Mouse (Mus musculus) embryonic fibroblast, embryonic 13.5 days (primary cell): ENCODE results near the gene Fuk. TPM values are rescaled to one million over a fixed set of nuclear protein-coding genes. Genes with fewer than 3 reads are reported as not detected.

Source experiments
- H3K27ac ChIP-seq: 2 replicates; pipeline ENCODE4 v1.5.1; 2012; ENCODE audit warnings: low read length, control low read depth, inconsistent platforms; ENCODE audit not compliant: insufficient read depth
- H3K4me1 ChIP-seq: 2 replicates; pipeline ENCODE4 v1.6.1; 2011; ENCODE audit warnings: low read length; ENCODE audit not compliant: control insufficient read depth, insufficient read depth
- H3K4me3 ChIP-seq: 2 replicates; pipeline ENCODE4 v1.5.1; 2011; ENCODE audit warnings: mild to moderate bottlenecking, control low read depth, low read length; ENCODE audit not compliant: insufficient read depth
- CTCF ChIP-seq: IDR thresholded peaks from 2 replicates; pipeline ENCODE4 v1.5.1; 2011; ENCODE audit warnings: mild to moderate bottlenecking, control low read depth, low read length, moderate library complexity, borderline replicate concordance; ENCODE audit not compliant: insufficient read depth
- POLR2A ChIP-seq: IDR thresholded peaks from 2 replicates; pipeline ENCODE4 v1.6.1; 2011; ENCODE audit warnings: low read depth, mild to moderate bottlenecking, control low read depth, low read length, moderate library complexity
- polyA plus RNA-seq: library from polyadenylated mRNA; stranded (reverse); fragments of >200 nt; gene quantifications from 2 replicates; pipeline ENCODE4 v1.2.4, GENCODE M21; 2011; ENCODE audit warnings: low read depth; ENCODE audit not compliant: missing spikeins, insufficient read length

Gene Fuk
- 7.0 and 8.4 TPM in 2 replicates for polyA plus RNA-seq

DNA sequence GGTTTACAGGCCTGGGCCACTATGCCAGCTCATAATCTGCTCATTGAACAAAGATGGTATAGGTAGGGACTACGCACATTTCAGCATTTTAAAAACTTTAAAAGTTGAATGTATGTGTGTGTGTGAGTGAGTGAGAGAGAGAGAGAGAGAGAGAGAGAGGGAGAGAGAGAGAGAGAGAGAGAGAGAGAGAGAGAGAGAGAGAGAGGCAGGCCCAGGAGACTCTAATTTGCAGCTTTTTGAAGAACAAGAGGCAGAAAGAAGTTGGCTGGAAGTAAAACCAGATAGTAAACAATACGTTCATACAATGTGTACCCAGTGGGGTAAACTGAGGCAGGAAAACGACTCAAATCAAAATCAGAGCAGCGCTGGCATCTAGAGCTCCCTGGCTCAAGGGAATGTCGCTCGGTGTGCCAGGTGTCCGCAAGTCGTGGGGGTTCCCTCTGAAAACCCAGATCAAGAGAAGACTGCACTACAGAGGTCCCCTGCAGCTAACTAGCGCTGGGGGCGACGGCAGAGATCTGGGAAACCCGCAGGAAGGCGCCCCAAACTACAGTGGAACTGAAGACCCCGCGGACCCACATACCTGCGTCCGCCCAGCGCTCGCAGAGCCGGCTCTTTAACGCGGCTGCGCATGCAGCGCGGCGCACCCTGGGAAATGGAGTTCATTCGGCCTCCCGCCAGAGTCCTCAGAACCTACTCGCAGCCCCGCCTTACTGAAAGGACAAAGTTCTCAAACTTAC lies at the start of gene Fuk:
TSS of gene Fuk (minus strand) at position 650 of the 740 bp plus-strand sequence.
- Histone ChIP-seq H3K4me1 (peaks cover 3% of the 10 kb centered on the region; the same call in 1 of the 2 replicates), H3K27ac (no peak within 1 kb of the TSS), H3K4me3 (peak within 1 kb of the TSS; percentile 97)
- TF ChIP-seq POLR2A, result peak; percentile 55
- no peak for TF ChIP-seq CTCF

DNA sequence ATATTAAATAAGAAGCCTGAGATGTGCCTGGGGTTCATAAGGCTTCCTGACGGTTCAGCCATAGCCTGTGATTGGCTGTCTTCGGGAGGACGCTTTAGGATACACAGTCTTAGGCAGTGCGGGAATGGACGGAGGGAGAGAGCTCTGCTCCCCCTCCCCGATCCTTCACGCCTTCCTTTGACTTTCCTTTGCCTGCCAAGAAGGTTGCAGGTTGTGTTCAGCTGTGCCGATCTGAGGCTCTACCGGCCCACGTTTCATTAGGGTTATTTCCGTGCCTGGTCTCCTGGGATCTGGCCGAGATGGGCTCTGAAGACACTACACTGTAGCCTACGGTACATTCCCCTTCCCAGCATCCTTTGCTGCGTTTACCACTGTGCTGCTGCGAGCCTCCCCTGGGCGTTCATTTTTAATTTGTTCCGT lies 47.8 kb upstream of the Fuk start:
- 0 out of 2 replicates have a peak, but pooled peaks cover 2% of the 10 kb centered on the region for H3K4me1 ChIP-seq
- no peak for TF ChIP-seq CTCF
- no peak for TF ChIP-seq POLR2A
- H3K4me3 ChIP-seq, result no peak overlapping the region
- no peak overlapping the region for H3K27ac ChIP-seq

DNA sequence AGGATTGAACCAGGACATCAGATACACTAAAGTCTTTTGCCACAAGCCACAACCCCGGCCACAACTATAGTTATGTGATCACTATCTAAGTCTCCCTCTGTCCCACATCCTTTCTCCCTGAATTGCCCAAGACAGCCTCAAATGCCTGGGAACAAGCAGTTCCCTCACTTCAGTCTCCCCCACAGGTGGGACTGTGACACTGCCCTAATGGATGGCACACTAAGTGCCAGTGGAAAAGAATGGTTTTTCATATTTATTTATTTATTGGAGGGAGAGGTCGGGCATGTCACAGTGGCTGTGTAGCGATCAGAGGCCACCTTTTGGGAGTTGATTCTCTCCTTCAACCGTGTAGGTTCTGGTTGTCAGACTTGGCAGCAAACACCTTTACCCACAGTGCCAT lies 43.4 kb upstream of the Fuk start:
- H3K27ac ChIP-seq, result no peak overlapping the region
- peaks cover 17% of the 10 kb centered on the region for H3K4me1 ChIP-seq
- TF ChIP-seq POLR2A, result no peak
- no peak overlapping the region for H3K4me3 ChIP-seq

GRCm38 (mm10) chr8:110944276-110944876 lies 42.1 kb upstream of the Fuk start:
- Histone ChIP-seq H3K4me1 (peaks cover 18% of the 10 kb centered on the region), H3K4me3 (no peak overlapping the region), H3K27ac (no peak overlapping the region)
- no peak for TF ChIP-seq POLR2A
- no peak for TF ChIP-seq CTCF

DNA sequence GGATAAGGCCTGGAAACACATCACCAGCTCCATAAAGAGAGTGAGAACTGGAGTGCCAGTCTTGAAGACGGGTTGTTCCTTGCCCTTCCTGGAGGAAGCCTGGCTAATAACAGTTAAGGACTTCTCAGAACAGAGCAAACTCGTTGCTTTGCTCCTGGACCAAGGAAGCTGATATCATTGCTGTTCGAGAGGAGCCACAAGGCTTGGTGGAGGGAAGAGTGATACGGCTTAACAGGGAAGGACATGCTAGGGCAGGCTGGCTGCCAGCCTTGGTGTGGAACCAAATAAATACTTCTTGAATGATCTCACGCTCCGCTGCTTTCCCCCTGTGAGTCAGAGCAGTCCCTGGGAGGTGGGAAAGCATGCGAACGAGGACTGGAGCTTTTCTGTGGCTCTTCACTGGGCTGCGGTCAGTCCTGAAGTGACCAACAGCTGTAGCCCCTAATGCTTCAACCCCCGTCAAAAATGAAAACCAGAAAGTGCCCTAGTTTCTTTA lies 39.2 kb upstream of the Fuk start:
- H3K27ac ChIP-seq, result peak overlapping the region; percentile 96
- no peak for TF ChIP-seq POLR2A
- no peak for TF ChIP-seq CTCF
- H3K4me1 ChIP-seq, result peaks cover 18% of the 10 kb centered on the region
- H3K4me3 ChIP-seq, result no peak overlapping the region

DNA sequence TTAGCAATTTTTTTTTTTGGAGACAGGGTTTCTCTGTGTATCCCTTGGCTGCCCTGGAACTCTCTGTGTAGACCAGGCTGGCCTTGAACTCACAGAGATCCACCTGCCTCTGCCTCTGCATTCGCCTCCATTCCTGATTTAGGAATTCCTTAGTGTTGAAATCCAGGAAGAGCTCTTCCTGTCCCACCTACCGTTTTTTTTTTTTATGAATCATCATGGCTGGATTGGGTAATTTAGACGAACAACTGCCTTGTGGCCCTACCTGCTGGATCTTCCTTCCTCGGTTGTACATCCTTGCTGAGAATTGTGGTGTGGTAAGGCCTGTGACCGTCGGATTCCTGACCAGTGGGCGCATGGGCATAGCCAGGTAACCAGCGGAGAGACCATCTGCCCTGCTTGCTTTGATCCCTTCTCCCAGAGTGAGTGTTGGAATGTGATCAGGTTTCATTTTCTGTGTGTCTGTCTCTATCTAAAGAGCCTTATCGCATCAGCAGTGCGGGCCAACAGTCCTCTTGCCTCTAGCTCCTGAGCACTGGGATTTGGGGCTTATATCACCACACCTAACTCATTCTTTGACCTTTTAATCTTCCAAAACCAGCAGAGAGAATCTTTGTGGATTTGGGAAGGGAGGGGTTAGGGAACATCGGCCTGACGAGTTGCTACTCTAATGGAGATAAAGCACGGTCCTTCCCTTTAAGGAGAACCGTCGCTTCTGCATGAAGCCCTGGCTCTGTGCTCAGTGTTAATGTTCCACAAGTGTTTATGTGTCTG lies 38.6 kb upstream of the Fuk start:
- Histone ChIP-seq H3K4me3 (no peak overlapping the region), H3K4me1 (peaks cover 15% of the 10 kb centered on the region), H3K27ac (peak overlapping the region; percentile 96)
- no peak for TF ChIP-seq POLR2A
- TF ChIP-seq CTCF, result no peak

GRCm38 (mm10) chr8:110938882-110939589 lies 36.7 kb upstream of the Fuk start:
- TF ChIP-seq POLR2A (no peak), CTCF (no peak)
- H3K4me3 ChIP-seq, result no peak overlapping the region
- H3K4me1 ChIP-seq, result peaks cover 15% of the 10 kb centered on the region
- peak overlapping the region; percentile 60 for H3K27ac ChIP-seq

DNA sequence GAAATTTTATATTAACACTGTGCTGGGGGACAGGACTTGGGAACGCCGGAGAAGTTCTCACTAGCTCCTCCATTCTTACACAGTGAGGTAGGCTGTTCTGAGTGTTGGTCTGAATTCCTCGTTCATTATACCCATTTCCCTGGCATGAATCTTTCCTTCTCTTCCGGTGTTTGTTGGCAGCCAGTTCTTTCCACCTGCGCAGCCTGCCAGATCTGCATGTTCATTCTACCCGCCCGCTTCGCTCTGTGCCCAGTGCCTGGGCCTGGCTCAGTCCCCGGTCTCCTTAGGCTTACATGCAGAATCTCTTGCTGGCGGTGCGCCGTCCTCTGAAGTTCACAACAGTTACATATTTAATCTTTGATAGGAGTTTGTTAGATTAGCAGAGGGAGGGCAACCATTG lies 33.9 kb upstream of the Fuk start:
- Histone ChIP-seq H3K27ac (no peak overlapping the region), H3K4me1 (peaks cover 10% of the 10 kb centered on the region), H3K4me3 (no peak overlapping the region)
- TF ChIP-seq CTCF, result no peak
- no peak for TF ChIP-seq POLR2A

- Histone ChIP-seq H3K4me1 (peaks cover 5% of the 10 kb centered on the region; the same call in 1 of the 2 replicates), H3K4me3 (no peak overlapping the region), H3K27ac (no peak overlapping the region)
- no peak for TF ChIP-seq CTCF
- no peak for TF ChIP-seq POLR2A
Observed at GRCm38 (mm10) chr8:110933272-110933671, 31.0 kb upstream of the Fuk start.
